Mouse (Mus musculus) liver, embryonic 11.5 days (tissue): ENCODE measurements around the gene Clec2g. TPM values are rescaled to one million over a fixed set of nuclear protein-coding genes. Genes with fewer than 3 reads are reported as not detected.
"Not testable (repeated sequence)": the region's sequence is repeated elsewhere in the genome, so short reads cannot be mapped to it uniquely, and the experiment has no call there.

ENCODE experiments used
- ATAC-seq: fragments of 200-750 bp; cut with Nextera tagmentation; replicated peaks from 2 replicates; pipeline ENCODE4 v1.8.0; 2017; ENCODE audit warnings: moderate number of reproducible peaks, mild to moderate bottlenecking, moderate TSS enrichment, moderate library complexity; ENCODE audit not compliant: low FRiP score
- DNase-seq: peaks from one replicate; pipeline ENCODE4 v3.0.0-alpha.2; 2017; ENCODE audit warnings: low spot score
- H3K27ac ChIP-seq: fragments of 300-500 bp; sonication (generic); 2 replicates; pipeline ENCODE4 v1.5.1; 2014; ENCODE audit warnings: mild to moderate bottlenecking, low read depth, low read length, control low read depth
- H3K27me3 ChIP-seq: fragments of 300-500 bp; sonication (generic); replicated peaks from 2 replicates; pipeline ENCODE4 v1.6.1; 2014; ENCODE audit warnings: low read length, mixed read lengths; ENCODE audit not compliant: control insufficient read depth, insufficient read depth
- H3K36me3 ChIP-seq: fragments of 300-500 bp; sonication (generic); 2 replicates; pipeline ENCODE4 v1.6.1; 2014; ENCODE audit warnings: mild to moderate bottlenecking, low read length, moderate library complexity, mixed read lengths; ENCODE audit not compliant: control insufficient read depth, insufficient read depth
- H3K4me1 ChIP-seq: fragments of 300-500 bp; sonication (generic); replicated peaks from 2 replicates; pipeline ENCODE4 v1.6.1; 2014; ENCODE audit warnings: low read length, mixed read lengths; ENCODE audit not compliant: control insufficient read depth, insufficient read depth
- H3K4me2 ChIP-seq: fragments of 300-500 bp; sonication (generic); 2 replicates; pipeline ENCODE4 v1.6.1; 2014; ENCODE audit warnings: mild to moderate bottlenecking, control low read depth, moderate library complexity
- H3K4me3 ChIP-seq: fragments of 300-500 bp; sonication (generic); 2 replicates; pipeline ENCODE4 v1.5.1; 2014; ENCODE audit warnings: low read depth, low read length, control low read depth
- H3K9ac ChIP-seq: fragments of 300-500 bp; sonication (generic); 2 replicates; pipeline ENCODE4 v1.6.1; 2014; ENCODE audit warnings: low read depth, low read length, control low read depth
- H3K9me3 ChIP-seq: fragments of 300-500 bp; sonication (generic); 2 replicates; pipeline ENCODE4 v1.6.1; 2016; ENCODE audit warnings: low read length, inconsistent platforms, mixed read lengths; ENCODE audit not compliant: control insufficient read depth
- WGBS: fragments of 180-500 bp; shearing (Covaris S2); extraction: QIAGEN DNeasy Blood & Tissue Kit; methylation state at CpG from one replicate; pipeline ENCODE4 v1.1.7; 2014; 5-methylcytosine and 5-hydroxymethylcytosine counted together
- polyA plus RNA-seq: library from polyadenylated mRNA; unstranded; fragments of >200 nt; fragmentation: Nextera tagmentation; extraction: Ambion mirVana; gene quantifications from 2 replicates; pipeline ENCODE4 v1.2.1, GENCODE M21; 2014

The Clec2g gene
- polyA plus RNA-seq, 1 experiment from 2014 or later, result not detected

DNA sequence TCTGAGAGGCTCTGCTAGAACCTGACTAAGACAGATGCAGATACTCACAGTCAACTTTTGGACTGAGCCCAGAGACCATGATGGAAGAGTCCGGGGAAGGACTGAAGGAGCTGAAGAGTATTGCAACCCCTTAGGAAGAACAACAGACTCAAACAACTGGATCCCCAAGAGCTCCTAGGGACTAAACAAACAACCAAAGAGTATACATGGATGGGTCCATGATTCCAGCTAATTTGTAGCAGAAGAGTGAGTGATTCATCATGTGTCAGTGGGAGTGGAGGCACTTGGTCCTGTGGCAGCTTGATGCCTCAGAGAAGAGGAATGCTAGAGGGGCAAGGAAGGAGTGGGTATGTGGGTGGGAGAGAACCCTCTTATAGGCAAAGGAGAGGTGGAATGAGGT is 35.6 kb downstream of the Clec2g start:
- H3K27ac ChIP-seq, result no peak overlapping the region
- no peaks in the 10 kb centered on the region for H3K27me3 ChIP-seq
- no peaks in the 10 kb centered on the region for H3K9me3 ChIP-seq
- DNase-seq, result no peak
- 88% methylated on average over 1 of the region's 1 CpGs for WGBS
- no peaks in the 10 kb centered on the region for H3K4me1 ChIP-seq
- no peaks in the 10 kb centered on the region for H3K36me3 ChIP-seq
- no peak overlapping the region for H3K4me3 ChIP-seq
- H3K4me2 ChIP-seq, result no peak overlapping the region
- ATAC-seq, result no peak
- no peak overlapping the region for H3K9ac ChIP-seq

DNA sequence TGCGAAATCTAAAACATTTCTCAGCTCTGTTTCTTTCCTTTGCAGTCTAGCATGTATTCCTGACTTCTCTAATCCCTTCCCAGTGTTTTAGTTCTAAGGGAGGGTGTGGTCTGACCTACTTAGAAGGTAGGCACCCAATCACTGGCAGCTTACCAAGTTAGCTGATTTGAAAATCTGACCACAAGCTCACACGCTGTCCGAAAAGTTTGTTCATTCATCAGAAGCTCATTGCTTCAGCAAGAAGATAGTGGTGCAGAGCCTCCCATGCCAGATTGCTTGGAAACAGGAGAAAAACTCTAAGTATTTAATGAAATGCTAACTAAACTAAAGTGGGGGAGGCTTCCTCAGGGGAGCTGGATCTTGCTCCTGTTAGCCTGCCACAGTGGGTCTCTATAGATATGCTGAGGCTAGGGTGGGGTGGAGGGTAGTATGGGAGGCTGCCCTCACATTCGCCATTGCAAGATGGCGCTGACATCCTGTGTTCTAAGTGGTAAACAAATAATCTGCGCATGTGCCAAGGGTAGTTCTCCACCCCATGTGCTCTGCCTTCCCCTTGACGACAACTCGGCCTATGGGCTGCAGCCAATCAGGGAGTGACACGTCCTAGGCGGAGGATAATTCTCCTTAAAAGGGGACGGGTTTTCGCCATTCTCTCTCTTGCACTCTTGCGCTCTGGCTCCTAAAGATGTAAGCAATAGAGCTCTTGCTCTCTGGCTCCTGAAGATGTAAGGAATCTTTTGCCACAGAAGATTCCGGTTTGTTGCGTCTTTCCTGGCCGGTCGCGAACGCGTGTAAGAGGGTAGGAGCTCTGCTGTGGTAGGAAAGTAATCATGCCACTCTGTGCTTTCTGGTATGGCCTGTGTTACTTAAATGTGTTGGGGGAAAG is 36.6 kb downstream of the Clec2g start:
- DNase-seq, H3K4me2 ChIP-seq, H3K36me3 ChIP-seq, H3K27me3 ChIP-seq, H3K4me3 ChIP-seq, H3K9me3 ChIP-seq, H3K9ac ChIP-seq, H3K27ac ChIP-seq, H3K4me1 ChIP-seq, ATAC-seq: not testable (repeated sequence)
- WGBS, result 94% methylated on average over 20 of the region's 20 CpGs

DNA sequence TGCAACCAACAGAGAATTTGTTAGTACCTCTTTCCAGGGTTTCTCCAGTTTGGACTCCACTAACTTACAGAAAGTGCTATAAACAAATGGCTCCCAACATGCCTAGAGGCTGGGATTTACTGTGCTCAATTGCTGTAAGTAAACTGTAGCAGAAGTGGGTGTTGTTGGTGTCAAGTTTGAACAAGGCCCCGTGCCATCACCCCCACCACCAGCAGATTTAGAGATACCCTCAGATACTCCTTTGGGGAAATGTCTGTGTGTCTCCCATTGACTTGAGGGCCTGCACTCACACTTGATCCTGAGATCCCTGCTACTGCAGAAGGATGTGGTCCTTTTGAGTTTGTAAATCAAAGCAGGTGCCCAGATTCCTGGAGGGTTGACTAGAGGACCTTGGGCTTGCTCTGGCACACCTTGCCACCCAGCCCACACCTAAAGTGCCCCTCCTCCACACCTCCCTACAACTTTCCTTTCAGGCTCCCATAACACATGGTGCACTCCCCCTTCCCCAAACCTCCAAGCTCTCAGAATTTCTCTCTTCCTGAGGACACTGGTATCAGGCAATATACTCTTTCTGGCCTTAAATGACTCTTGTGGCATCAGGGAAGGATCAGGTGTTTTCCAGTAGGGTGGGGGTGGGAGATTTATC is 37.3 kb downstream of the Clec2g start:
- no peak overlapping the region for H3K27ac ChIP-seq
- no peaks in the 10 kb centered on the region for H3K9me3 ChIP-seq
- H3K4me1 ChIP-seq, result no peaks in the 10 kb centered on the region
- H3K9ac ChIP-seq, result no peak overlapping the region
- 63% methylated on average over 1 of the region's 1 CpGs for WGBS
- no peaks in the 10 kb centered on the region for H3K36me3 ChIP-seq
- ATAC-seq (no peak), DNase-seq (no peak)
- no peak overlapping the region for H3K4me2 ChIP-seq
- no peaks in the 10 kb centered on the region for H3K27me3 ChIP-seq
- no peak overlapping the region for H3K4me3 ChIP-seq

DNA sequence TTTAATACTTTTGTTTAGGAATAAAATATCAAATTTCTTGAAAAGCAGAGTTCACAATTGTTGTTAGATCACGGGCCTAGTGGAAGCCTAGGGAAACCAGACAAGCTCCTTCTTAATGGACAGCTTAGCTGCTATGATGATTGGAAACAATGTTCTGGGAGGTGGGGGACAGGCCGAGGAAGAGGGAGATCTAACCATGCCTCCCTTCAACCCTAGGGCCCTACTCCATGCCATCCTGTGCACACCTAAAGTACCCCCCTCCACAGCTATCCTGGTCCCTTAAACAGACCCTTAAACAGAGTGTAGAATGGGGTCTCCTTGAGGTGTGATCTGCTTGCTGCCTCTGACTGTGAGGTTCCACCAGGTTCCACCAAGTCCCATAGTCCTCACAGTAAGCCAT is 38.0 kb downstream of the Clec2g start:
- H3K4me1 ChIP-seq, result no peaks in the 10 kb centered on the region
- no peak overlapping the region for H3K27ac ChIP-seq
- DNase-seq (no peak), ATAC-seq (0 out of 2 replicates have a peak, but pooled peaks have one; percentile 21)
- no peak overlapping the region for H3K4me3 ChIP-seq
- H3K36me3 ChIP-seq, result no peaks in the 10 kb centered on the region
- no peak overlapping the region for H3K9ac ChIP-seq
- H3K9me3 ChIP-seq, result no peaks in the 10 kb centered on the region
- H3K27me3 ChIP-seq, result no peaks in the 10 kb centered on the region
- no peak overlapping the region for H3K4me2 ChIP-seq
- 85% methylated on average over 2 of the region's 2 CpGs for WGBS

DNA sequence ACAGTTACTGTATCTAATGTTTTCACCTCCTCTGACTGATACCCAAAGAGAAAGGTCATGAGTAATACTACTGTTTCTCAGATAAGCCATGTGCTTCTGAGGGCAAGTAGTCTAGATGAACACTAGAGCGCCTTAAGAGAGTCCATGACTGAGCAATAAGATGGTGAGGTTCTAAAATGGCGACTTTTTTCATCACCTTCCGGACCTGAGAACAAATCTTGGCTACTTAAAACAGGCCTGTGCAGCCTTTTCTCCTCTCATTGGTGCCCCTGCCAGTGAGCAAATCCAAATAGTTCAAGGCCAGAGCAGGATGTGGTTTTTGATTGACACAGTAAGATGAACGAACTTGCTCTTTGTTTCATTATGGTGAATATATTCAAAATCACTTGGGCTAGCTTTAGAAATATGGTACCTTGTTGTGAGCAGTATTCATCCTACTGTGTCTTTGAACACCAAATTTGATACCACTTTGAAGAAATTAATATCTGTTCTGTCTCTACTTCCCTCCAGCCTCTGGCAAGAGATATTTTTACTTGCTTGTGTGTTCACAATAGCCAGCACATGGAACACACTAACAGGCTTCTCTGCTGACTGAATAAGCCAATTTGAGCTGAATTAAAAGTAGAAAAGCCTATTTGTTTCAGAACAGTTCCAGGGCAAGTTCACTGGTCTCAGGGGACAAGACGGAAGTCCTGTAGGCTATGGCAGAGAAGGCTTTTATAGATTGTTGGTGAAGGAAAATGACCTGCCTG is 38.7 kb downstream of the Clec2g start:
- H3K27me3 ChIP-seq, result no peaks in the 10 kb centered on the region
- no peak for DNase-seq
- no peak overlapping the region for H3K4me3 ChIP-seq
- H3K27ac ChIP-seq, result no peak overlapping the region
- no peak overlapping the region for H3K9ac ChIP-seq
- WGBS, result 79% methylated on average over 5 of the region's 5 CpGs
- no peaks in the 10 kb centered on the region for H3K9me3 ChIP-seq
- no peaks in the 10 kb centered on the region for H3K36me3 ChIP-seq
- no peak overlapping the region for H3K4me2 ChIP-seq
- no peaks in the 10 kb centered on the region for H3K4me1 ChIP-seq
- no peak for ATAC-seq

DNA sequence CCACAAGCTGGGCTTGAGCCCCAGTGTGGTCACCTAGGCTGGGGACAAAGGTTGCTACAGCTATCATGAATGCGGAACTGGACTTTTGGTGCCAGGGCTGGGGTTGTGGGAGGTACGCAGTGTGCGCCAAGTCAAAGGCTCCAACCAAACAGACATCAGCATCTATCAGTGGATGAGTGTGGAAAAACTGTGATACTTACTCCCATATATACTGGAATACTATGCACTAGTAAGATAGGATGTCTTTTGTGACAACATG is 39.2 kb downstream of the Clec2g start:
- DNase-seq, result no peak
- 88% methylated on average over 3 of the region's 3 CpGs for WGBS
- no peak overlapping the region for H3K4me3 ChIP-seq

DNA sequence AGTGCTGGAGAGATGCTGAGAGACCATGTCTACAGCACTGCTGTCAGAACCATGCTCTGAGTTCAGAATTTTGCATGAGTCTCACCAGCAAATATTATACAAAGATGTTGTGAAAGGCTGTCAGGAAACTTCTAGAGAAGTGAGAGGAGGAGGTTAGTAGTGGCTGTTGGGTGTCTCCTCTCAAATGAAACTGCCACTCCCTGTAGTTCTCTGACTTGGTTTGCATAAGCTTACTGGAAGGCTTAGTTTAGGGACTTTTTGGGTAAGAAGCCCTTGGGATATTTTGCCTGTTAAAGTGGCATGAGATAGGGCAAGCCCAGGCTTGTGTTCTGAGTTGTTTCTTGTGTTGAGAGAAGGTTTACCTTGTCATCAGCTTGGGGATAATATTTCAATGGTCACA is 40.7 kb downstream of the Clec2g start:
- H3K9me3 ChIP-seq, H3K36me3 ChIP-seq, H3K27ac ChIP-seq, ATAC-seq, DNase-seq, H3K4me1 ChIP-seq, H3K9ac ChIP-seq, H3K4me2 ChIP-seq, H3K4me3 ChIP-seq, H3K27me3 ChIP-seq: not testable (repeated sequence)

More for the DNA sequence above, 39.2 kb downstream of the Clec2g start:
- Histone ChIP-seq H3K9me3 (no peaks in the 10 kb centered on the region), H3K27ac (no peak overlapping the region), H3K36me3 (no peaks in the 10 kb centered on the region), H3K9ac (no peak overlapping the region), H3K4me2 (no peak overlapping the region), H3K4me1 (no peaks in the 10 kb centered on the region), H3K27me3 (no peaks in the 10 kb centered on the region)
- ATAC-seq, result no peak

DNA sequence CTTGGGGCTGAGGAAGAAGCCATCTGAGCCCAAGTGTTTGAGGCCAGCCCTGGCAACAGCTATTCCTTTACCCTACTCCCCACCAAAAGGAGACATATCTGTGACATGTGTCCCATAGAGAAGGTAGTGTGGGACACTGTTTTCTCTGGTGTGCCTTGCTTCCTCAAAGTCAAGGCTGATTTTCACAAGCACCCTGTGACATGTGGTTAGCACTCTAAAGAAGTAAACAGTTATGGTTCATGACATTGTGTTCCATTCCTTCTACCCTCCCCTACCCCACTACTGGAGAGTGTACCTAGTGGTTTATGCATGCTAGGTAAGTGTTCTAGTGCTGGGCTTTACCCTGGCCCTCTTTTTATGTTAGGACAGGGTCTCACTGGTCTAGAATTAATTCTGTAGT is 42.0 kb downstream of the Clec2g start:
- Histone ChIP-seq H3K4me2 (no peak overlapping the region), H3K27ac (no peak overlapping the region), H3K4me3 (no peak overlapping the region), H3K36me3 (no peaks in the 10 kb centered on the region), H3K9ac (no peak overlapping the region), H3K27me3 (no peaks in the 10 kb centered on the region), H3K4me1 (no peaks in the 10 kb centered on the region), H3K9me3 (no peaks in the 10 kb centered on the region)
- DNase-seq (no peak), ATAC-seq (no peak)
